Mouse (Mus musculus): ENCODE data around the gene Tmem50b. TPM values are rescaled to one million over a fixed set of nuclear protein-coding genes. Genes with fewer than 3 reads are reported as not detected.

Gene Tmem50b
- total RNA-seq (2023), result 10 to 100 TPM; 45.7 to 46.3 TPM

DNA sequence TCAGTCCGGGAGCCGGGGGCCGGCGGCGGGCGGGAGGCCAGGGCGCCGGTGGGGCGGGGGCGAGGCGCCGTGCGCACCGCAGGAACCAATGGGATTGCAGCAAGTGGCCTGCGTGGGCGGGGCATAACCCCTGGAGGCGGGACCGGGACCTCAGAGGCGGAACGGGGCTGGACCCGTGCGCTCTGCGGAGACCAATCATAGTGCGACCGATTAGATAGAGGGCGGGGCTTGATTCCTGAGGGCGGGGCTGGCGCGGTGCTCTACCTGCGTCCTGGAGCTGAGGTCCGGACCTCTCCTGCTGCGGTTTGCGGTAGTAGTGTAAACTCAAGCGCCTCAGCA, at the start of gene Tmem50b:
Gene Tmem50b (minus strand): TSS at position 129 of the 339 bp plus-strand sequence.

DNA sequence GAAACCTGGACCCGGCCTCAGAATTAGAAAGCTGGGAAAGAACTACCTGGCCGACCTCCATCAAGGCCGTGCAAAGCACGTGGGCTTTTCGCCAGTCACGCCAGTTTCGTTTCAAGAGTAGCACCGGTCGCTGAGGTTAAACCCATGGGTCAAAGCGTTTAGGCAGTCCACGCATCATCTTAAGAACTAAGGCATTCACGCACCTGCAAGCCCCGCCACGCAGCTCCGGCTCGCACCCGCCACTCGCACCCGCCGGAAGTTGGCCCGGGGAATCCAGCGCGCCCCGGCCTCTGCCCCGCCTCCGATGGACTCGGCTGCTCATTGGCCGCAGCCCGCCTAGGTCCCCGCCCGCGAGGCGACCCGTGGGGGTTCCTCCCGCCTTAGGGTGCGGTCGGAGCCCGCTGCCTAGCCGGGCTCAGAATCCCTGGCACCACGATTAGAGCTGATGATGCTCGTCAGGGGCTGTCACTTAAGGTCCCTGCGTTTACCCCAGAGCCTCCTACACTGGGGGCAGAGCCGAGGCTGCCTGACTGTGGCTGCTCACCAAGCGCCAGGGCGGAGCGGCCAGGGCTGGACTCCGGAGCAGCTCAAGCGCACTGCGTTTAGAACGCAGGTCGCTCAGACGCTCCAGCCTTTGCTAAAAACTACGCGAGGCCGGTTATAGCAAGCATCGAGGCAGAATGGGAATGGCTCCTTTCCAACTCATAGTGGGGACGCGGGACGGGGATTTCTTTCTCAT, 49.2 kb upstream of the Tmem50b start, which contains the start of gene Gart:
Gene Gart (minus strand): TSS at position 272 of the 739 bp plus-strand sequence.

DNA sequence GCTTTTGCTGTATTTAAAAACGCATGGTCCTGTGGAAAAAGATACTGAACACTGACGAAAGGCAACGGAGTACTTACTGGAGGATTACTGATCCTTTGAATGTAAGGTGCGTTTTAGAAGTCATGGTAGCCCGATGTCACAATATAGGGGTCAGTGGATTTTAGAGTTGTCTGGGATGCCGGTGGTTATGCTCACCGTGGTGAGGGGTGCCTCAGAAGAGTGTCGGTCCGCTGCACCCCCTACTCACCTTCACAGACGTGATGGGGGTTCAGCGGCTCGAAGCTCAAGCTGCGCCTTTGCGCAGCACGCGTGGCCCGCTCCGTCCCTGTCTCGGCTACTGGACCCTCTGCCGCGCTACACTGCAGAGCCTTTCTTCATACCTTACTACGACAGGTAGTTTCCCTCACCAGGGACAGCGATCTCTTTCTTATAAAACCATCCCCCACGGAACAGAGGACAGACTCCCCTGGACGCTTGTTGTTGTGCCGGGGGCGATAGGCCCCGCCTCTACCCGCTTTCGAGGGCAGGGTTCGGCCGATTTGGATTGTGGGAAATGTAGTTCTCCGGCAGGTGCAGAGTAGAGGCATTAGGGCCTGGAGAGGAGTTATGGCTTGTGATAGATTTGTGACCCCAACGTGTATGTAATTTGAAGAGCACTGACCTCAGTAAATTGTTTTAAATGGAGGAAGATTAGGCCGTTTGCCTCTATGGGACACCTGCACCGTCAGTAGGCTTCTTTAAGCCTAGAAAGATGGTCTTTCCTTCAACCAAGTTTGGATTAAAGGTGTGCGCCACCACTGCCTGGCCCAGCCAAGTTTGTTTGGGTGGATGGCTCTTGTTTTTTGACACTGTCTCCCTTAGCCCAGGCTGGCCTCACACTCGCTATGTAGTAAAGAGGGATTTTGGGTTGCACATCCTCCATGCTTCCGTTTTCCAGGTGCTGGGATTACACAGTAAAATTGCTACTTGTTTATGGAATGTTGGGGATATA, 21.2 kb upstream of the Tmem50b start, which contains the start of gene Dnajc28:
Gene Dnajc28 (minus strand): TSS at position 516 of the 991 bp plus-strand sequence.

DNA sequence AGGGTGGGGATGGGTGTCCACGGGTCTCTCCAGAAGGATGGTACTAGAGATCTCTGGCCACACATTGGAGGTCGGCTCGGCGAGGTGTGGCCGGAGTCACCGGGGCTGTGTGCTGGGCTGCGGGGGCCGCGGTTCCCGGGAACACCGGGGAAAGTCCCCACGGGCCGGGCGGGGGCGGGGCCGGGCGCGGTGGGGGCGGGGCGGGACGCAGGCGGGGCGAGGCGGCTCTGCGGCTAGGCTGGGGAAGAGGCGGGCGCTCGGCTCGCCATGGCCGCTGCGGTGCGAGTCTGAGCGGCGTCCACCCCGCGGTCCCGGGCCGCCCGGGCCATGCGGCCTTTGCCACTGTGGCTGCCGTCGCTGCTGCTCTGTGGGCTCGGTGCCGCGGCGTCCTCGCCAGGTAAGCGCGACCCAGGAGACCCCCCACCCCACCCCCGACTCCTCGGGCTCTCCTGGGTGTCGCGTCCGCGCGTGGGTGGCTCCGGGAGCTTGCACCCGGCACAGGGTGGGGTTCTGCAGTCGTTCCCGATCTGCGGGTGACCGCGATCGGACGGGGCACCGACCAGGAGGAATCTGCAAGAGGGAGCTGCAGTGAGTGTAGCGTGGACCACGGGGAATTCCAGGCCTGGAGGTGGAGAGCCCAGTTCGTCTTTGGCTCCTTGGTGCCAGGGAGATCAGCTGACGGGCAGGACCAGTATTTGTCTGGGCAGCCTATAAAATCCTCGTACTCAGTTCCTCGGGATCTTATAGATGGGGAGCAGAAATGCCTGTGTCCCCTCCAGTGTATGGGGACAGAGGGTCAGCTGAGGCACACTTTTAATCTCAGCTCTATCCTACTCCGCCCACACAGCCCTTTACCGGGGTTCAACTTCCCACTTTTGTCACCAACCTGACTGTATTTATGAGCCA, 50.5 kb downstream of the Tmem50b start, which contains the start of gene Ifngr2:
Gene Ifngr2 (plus strand): TSS at position 237 of the 906 bp plus-strand sequence.

Other genes starting within 250 kb of the Tmem50b start
- 10 to 100 TPM; 55.8 to 66.2 TPM for gene Ifnar2, start 225.0 kb downstream of the Tmem50b start, total RNA-seq (2023)
- not detected for gene Gm21970, start 206.1 kb downstream of the Tmem50b start, total RNA-seq (2023)
- 100 to 1,000 TPM; 110 to 129 TPM for gene Il10rb, start 191.6 kb downstream of the Tmem50b start, total RNA-seq (2023)
- gene Ifnar1, start 112.6 kb downstream of the Tmem50b start, total RNA-seq (2023), result 100 to 1,000 TPM; 160 to 174 TPM
- 10 to 100 TPM; 53.4 to 66.9 TPM for gene Ifngr2, start 50.7 kb downstream of the Tmem50b start, total RNA-seq (2023)
- 1 to 10 TPM; 1.3 to 1.7 TPM for gene Dnajc28, start 21.2 kb upstream of the Tmem50b start, total RNA-seq (2023)
- 10 to 100 TPM; 67.5 to 90.9 TPM for gene Gart, start 49.2 kb upstream of the Tmem50b start, total RNA-seq (2023)
- 100 to 1,000 TPM; 530 to 541 TPM for gene Son, start 49.7 kb upstream of the Tmem50b start, total RNA-seq (2023)
- 10 to 100 TPM; 74.4 to 79.4 TPM for gene Donson, start 91.0 kb upstream of the Tmem50b start, total RNA-seq (2023)
- 10 to 100 TPM; 53.9 to 61.5 TPM for gene Cryzl1, start 131.2 kb upstream of the Tmem50b start, total RNA-seq (2023)
- 10 to 100 TPM; 19.9 to 33.8 TPM for gene Itsn1, start 131.5 kb upstream of the Tmem50b start, total RNA-seq (2023)

Measured in B cell, adult 67 days (primary cell).